Mouse (Mus musculus): ENCODE measurements around the gene Cyth2. TPM values are rescaled to one million over a fixed set of nuclear protein-coding genes. Genes with fewer than 3 reads are reported as not detected.

The Cyth2 gene
- total RNA-seq, 2 experiments from 2014 or later: 174 to 179 TPM

DNA sequence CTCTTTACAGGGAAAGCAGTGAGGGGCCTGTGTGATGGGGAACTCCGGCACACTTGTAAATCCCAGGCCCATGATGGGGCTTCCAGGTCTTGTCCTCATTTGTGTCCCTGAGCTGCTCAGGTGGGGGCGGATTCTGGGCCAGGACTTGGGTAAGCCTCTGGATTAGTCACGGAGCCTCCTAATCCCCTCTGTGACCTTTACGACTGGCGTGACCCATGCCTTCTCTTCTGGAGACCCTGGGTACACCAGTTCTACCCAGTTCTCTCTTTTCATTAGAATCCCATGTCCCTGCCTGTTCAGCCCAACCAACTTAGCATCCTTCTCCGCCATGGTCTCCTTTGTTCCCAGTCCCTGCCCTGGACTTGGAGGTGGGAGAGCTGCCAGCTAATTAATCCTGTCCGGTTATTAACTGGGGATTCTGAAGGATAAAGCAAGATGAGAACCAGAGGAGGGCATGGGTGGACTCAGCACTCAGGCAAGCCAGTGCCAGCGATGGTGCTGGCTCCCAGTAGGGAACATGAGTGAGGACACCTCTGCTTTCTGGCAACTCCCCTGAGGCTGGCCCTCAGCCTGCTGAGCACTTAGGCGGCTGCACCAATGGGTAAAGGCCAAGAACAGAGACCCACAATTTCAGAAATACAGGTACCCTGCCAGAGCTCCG, 1.1 kb upstream of the Cyth2 start:
- DNase-seq (ENCODE audit: low spot score in 2 of 2): no peak

DNA sequence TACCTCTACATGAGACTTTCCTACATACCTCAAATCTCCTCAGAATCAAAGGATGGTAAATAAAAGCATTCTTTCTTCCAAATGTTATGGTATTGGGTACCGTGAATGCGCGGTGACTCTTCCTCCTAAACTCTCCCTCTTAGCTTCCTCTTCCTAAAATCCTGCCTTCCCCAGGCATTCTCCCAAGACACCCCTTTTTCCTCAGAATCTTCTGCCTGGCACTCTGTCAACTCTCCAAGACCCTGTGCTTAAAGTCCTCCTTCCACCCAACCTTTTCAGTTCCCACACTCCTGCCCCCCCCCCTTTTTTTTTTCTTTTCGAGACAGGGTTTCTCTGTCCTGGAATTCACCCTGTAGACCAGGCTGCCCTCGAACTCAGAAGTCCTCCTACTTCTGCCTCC, 460 bp upstream of the Cyth2 start:
- no peak for DNase-seq (ENCODE audit: low spot score in 2 of 2)

- no peak for DNase-seq (ENCODE audit: low spot score in 2 of 2)
Measured at GRCm38 (mm10) chr7:45812921-45813320, 1.5 kb downstream of the Cyth2 start.

GRCm38 (mm10) chr7:45809276-45810075, 4.9 kb downstream of the Cyth2 start:
- DNase-seq (ENCODE audit: low spot score in 2 of 2): no peak

- no peak for DNase-seq (ENCODE audit: low spot score in 2 of 2)
Measured at GRCm38 (mm10) chr7:45808471-45808870, 5.9 kb downstream of the Cyth2 start.

- DNase-seq (ENCODE audit: low spot score in 2 of 2): no peak
Measured at GRCm38 (mm10) chr7:45805941-45806340, 8.4 kb downstream of the Cyth2 start.

DNA sequence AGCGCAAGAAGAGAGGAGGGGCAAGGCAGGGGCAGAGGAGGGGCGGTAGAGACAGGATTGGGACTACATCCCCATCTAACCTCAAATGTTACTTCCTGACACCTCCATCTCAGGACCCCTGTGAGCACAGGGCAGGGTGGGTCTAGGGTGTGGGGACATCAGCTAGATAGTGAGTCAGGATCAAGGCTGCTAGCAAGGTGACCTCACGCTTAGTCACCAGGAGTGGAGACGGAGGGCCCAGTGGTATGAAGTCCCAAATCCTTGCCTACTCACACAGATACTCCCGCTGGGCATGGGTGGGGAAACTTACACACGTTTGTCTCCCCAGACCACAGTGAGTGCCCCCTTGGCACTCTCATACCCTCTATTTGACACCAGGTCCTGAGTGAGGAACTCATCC, 11.8 kb downstream of the Cyth2 start:
- no peak for DNase-seq (ENCODE audit: low spot score in 2 of 2)

GRCm38 (mm10) chr7:45801348-45801747, 13.0 kb downstream of the Cyth2 start:
- DNase-seq (ENCODE audit: low spot score in 2 of 2): peak; percentile 89 to 94

DNA sequence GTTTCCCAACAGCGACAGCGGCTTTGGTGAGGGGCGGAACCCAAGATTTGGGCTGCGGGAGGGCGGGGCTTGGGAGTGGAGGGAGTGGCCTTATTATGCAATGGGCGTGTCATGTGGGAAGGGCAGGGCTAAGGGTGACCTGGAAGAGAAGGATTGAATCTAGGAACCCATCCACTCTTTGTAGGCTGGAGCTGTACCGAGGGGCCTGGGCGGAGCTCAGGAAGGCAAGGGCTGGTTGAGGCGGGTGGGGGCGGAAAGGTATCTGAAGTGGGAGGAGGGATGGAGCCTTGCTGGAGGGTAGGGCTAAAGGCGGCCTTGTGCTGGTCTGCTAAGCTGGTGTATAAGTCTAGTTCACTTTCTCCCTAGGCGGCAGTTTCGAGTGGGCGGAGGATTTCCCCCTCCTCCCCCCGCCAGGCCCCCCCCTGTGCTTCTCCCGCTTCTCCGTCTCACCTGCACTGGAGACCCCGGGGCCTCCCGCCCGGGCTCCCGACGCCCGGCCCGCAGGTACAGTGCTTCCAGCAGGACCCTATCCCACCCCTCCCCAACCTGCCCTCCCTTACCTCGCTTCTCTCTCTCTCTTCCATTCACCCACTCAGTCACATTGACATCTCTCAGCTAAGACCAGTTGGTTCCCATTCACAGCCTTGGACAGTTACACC, 13.7 kb downstream of the Cyth2 start:
- no peak for DNase-seq (ENCODE audit: low spot score in 2 of 2)

- DNase-seq (ENCODE audit: low spot score in 2 of 2): no peak
Measured at GRCm38 (mm10) chr7:45800001-45800400, 14.4 kb downstream of the Cyth2 start.

DNA sequence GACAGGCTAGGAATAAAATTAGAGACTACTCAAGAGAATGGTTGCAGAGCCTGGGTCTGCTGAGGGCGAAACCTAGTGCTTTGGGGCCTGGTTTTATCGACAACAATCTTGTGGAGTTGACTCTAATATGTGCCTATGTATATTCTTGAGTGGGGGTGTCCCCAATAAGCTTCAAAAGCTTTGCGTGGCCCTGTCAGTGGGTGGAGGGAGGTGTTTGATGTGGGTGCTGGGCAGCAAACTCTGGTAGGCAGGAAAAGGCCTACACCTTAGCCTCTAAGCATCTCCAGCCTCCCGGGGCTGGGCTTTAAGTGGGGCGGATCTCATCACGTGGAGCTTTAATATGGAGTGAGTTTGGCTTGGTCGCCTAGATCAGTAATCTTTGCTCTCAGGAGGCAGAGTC, 15.4 kb downstream of the Cyth2 start:
- no peak for DNase-seq (ENCODE audit: low spot score in 2 of 2)

DNA sequence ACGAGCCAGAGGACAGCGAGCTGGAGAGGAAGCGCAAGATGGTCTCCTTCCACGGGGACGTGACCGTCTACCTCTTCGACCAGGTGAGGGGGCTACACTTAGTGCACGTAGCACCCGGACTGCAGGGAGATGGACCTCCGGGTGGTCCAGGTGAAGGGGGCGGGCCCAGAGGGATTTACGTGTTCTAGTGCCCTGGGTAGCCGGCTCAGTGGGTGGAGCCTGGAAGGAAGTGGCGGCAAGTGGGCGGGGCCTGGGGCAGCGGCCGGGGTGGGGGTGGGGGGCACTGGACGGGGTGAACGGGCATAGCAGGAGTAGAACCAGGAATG, 15.9 kb downstream of the Cyth2 start:
- DNase-seq (ENCODE audit: low spot score in 2 of 2): no peak

GRCm38 (mm10) chr7:45797661-45798510, 16.5 kb downstream of the Cyth2 start:
- no peak for DNase-seq (ENCODE audit: low spot score in 2 of 2)

GRCm38 (mm10) chr7:45796950-45797349, 17.4 kb downstream of the Cyth2 start:
- no peak for DNase-seq (ENCODE audit: low spot score in 2 of 2)

- DNase-seq (ENCODE audit: low spot score in 2 of 2): no peak
Measured at GRCm38 (mm10) chr7:45794971-45795370, 19.4 kb downstream of the Cyth2 start.

DNA sequence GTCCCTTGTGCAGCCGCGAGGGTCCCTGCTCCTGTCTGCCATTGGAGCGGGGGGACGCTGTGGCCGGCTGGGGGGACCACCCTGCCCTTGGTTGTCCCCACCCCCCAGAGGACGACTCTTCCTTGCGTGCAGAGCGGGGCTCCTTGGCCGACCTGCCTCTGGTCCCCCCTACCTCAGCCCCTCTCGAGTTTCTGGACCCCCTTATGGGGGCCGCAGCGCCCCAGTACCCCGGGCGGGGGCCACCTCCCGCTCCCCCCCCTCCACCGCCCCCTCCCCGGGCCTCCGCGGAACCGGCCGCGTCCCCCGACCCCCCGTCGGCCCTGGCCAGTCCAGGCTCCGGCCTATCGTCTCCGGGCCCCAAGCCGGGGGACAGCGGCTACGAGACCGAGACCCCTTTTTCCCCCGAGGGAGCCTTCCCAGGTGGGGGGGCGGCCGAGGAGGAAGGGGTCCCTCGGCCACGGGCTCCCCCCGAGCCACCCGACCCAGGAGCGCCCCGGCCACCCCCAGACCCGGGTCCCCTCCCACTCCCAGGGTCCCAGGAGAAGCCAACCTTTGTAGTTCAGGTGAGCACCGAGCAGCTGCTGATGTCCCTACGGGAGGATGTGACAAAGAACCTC, 20.3 kb downstream of the Cyth2 start:
- no peak for DNase-seq (ENCODE audit: low spot score in 2 of 2)

DNA sequence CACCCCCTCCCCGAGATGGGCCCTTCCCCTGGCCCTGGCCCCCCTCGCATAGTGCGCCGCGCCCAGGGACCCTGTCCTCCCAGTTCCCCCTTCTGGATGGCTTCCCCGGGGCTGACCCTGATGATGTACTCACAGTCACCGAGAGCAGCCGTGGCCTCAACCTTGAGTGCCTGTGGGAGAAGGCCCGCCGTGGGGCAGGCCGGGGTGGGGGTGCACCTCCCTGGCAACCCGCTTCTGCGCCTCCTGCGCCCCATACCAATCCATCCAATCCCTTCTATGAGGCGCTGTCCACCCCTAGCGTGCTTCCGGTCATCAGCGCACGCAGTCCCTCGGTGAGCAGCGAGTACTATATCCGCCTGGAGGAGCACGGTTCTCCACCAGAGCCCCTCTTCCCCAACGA, 21.1 kb downstream of the Cyth2 start:
- no peak for DNase-seq (ENCODE audit: low spot score in 2 of 2)

- DNase-seq (ENCODE audit: low spot score in 2 of 2): no peak
Measured at GRCm38 (mm10) chr7:45791756-45792490, 22.5 kb downstream of the Cyth2 start.

- DNase-seq (ENCODE audit: low spot score in 2 of 2): no peak
Measured at GRCm38 (mm10) chr7:45790721-45791120, 23.7 kb downstream of the Cyth2 start.

GRCm38 (mm10) chr7:45787642-45788041, 26.7 kb downstream of the Cyth2 start:
- DNase-seq (ENCODE audit: low spot score in 2 of 2): no peak
